Mouse (Mus musculus) E14TG2a.4 (cell line): ENCODE results near the gene Elk3.

ENCODE experiments used
- CTCF ChIP-seq: conservative IDR thresholded peaks from 2 replicates; pipeline ENCODE4 v1.5.1; 2014; ENCODE audit warnings: low read length
- NANOG ChIP-seq: IDR thresholded peaks from 2 replicates; pipeline ENCODE4 v1.6.1; 2014; ENCODE audit warnings: borderline replicate concordance, low read length, mixed read lengths
- POU5F1 ChIP-seq: IDR thresholded peaks from 2 replicates; pipeline ENCODE4 v1.6.1; 2014; ENCODE audit warnings: low read length, borderline replicate concordance

DNA sequence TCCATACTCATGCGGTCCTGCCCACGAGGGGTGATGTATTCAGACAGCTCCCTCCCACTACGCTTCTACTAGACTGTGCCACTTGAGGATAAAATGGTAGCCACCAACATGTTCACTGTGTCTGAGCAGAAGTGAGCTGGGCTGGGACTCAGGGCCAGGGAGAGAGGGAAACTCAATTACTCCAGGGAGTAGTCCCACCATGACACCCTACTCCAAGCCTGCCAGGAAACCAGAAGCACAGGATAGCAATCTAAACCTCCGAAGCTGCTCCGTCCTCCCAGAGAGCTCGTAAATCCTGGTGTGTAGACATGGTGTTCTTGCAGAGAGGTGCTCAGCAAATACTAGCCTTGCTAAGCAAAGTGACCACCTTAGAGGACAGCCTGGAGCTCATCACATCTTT lies 57.8 kb downstream of the Elk3 start:
- TF ChIP-seq CTCF (no peak), POU5F1 (no peak), NANOG (no peak)
